Mouse (Mus musculus): Measurements from ENCODE around the gene Rasgrp1.
A peak's percentile ranks its signal among the peaks of the same experiment; 100 is the strongest.

Rasgrp1 gene

GRCm38 (mm10) chr2:117342547-117343239, at the start of gene Rasgrp1:
Gene Rasgrp1 (minus strand): TSS chr2:117343001.
- peak; percentile 42 for DNase-seq

GRCm38 (mm10) chr2:117389925-117390892, 47.4 kb upstream of the Rasgrp1 start:
- no peak for DNase-seq

GRCm38 (mm10) chr2:117389460-117389859, 46.7 kb upstream of the Rasgrp1 start:
- DNase-seq, result no peak

- no peak for DNase-seq
These were observed 45.3 kb upstream of the Rasgrp1 start for GRCm38 (mm10) chr2:117388121-117388520.

GRCm38 (mm10) chr2:117386981-117387705, 44.3 kb upstream of the Rasgrp1 start:
- DNase-seq, result no peak

GRCm38 (mm10) chr2:117386036-117386590, 43.3 kb upstream of the Rasgrp1 start:
- no peak for DNase-seq

- DNase-seq, result no peak
These were observed 38.5 kb upstream of the Rasgrp1 start for GRCm38 (mm10) chr2:117381314-117381713.

GRCm38 (mm10) chr2:117374293-117374830, 31.6 kb upstream of the Rasgrp1 start:
- no peak for DNase-seq

GRCm38 (mm10) chr2:117371706-117372105, 28.9 kb upstream of the Rasgrp1 start:
- no peak for DNase-seq

- no peak for DNase-seq
These were observed 23.7 kb upstream of the Rasgrp1 start for GRCm38 (mm10) chr2:117366478-117366877.

- no peak for DNase-seq
These were observed 21.3 kb upstream of the Rasgrp1 start for GRCm38 (mm10) chr2:117364056-117364455.

GRCm38 (mm10) chr2:117357939-117358338, 15.1 kb upstream of the Rasgrp1 start:
- DNase-seq, result no peak

GRCm38 (mm10) chr2:117352305-117353123, 9.7 kb upstream of the Rasgrp1 start:
- DNase-seq, result no peak

GRCm38 (mm10) chr2:117350138-117350537, 7.3 kb upstream of the Rasgrp1 start:
- DNase-seq, result no peak

- DNase-seq, result peak; percentile 32
These were observed 431 bp upstream of the Rasgrp1 start for GRCm38 (mm10) chr2:117343240-117343624.

- DNase-seq, result peak; percentile 74
These were observed 683 bp downstream of the Rasgrp1 start for GRCm38 (mm10) chr2:117342090-117342546.

GRCm38 (mm10) chr2:117338501-117338900, 4.3 kb downstream of the Rasgrp1 start:
- no peak for DNase-seq

- no peak for DNase-seq
These were observed 4.9 kb downstream of the Rasgrp1 start for GRCm38 (mm10) chr2:117337902-117338301.

- DNase-seq, result no peak
These were observed 5.7 kb downstream of the Rasgrp1 start for GRCm38 (mm10) chr2:117336946-117337665.

GRCm38 (mm10) chr2:117335552-117336188, 7.1 kb downstream of the Rasgrp1 start:
- no peak for DNase-seq

All from lung, postnatal 36 days (tissue).